Mouse (Mus musculus) frontal cortex, postnatal 25 days (tissue): ENCODE data around the gene BC017158.

Experiments
- DNase-seq, 2 experiments: peaks; one replicate each; pipeline ENCODE4 v3.0.0; 2022; ENCODE audit warnings: low spot score in 2 of 2

BC017158 gene

GRCm38 (mm10) chr7:128309216-128309615, 11.2 kb upstream of the BC017158 start:
- DNase-seq = no peak

GRCm38 (mm10) chr7:128307851-128308250, 9.9 kb upstream of the BC017158 start:
- DNase-seq = no peak

GRCm38 (mm10) chr7:128304907-128305306, 6.9 kb upstream of the BC017158 start:
- DNase-seq = no peak

GRCm38 (mm10) chr7:128304198-128304597, 6.2 kb upstream of the BC017158 start:
- DNase-seq = no peak

GRCm38 (mm10) chr7:128302151-128302550, 4.2 kb upstream of the BC017158 start:
- DNase-seq = no peak

- DNase-seq = no peak
Observed at GRCm38 (mm10) chr7:128300952-128301351, 3.0 kb upstream of the BC017158 start.

GRCm38 (mm10) chr7:128298481-128299342, 742 bp upstream of the BC017158 start:
- no peak for DNase-seq

- DNase-seq = no peak
Observed at GRCm38 (mm10) chr7:128297291-128297616, 716 bp downstream of the BC017158 start.

GRCm38 (mm10) chr7:128296514-128296913, 1.5 kb downstream of the BC017158 start:
- no peak for DNase-seq

- DNase-seq = no peak
Observed at GRCm38 (mm10) chr7:128294785-128295184, 3.2 kb downstream of the BC017158 start.

GRCm38 (mm10) chr7:128288923-128289544, 8.9 kb downstream of the BC017158 start:
- DNase-seq = no peak

GRCm38 (mm10) chr7:128285060-128285459, 12.9 kb downstream of the BC017158 start:
- no peak for DNase-seq

GRCm38 (mm10) chr7:128284047-128284446, 13.9 kb downstream of the BC017158 start:
- no peak for DNase-seq

GRCm38 (mm10) chr7:128282532-128283244, 15.3 kb downstream of the BC017158 start:
- DNase-seq = no peak

GRCm38 (mm10) chr7:128281765-128282164, 16.2 kb downstream of the BC017158 start:
- no peak for DNase-seq

GRCm38 (mm10) chr7:128279750-128280149, 18.2 kb downstream of the BC017158 start:
- DNase-seq = no peak

GRCm38 (mm10) chr7:128276051-128276450, 21.9 kb downstream of the BC017158 start:
- DNase-seq = no peak

GRCm38 (mm10) chr7:128271496-128271895, 26.5 kb downstream of the BC017158 start:
- DNase-seq = no peak

GRCm38 (mm10) chr7:128270431-128270850, 27.5 kb downstream of the BC017158 start:
- DNase-seq = no peak

GRCm38 (mm10) chr7:128267813-128268212, 30.2 kb downstream of the BC017158 start:
- DNase-seq = no peak

- no peak for DNase-seq
Observed at GRCm38 (mm10) chr7:128267391-128267790, 30.6 kb downstream of the BC017158 start.

- DNase-seq = no peak
Observed at GRCm38 (mm10) chr7:128266056-128266455, 31.9 kb downstream of the BC017158 start.

GRCm38 (mm10) chr7:128265411-128265810, 32.6 kb downstream of the BC017158 start, which contains the start of gene Slc5a2:
TSS of gene Slc5a2 (plus strand) at chr7:128265657.
- DNase-seq = no peak
